Mouse (Mus musculus) midbrain, embryonic 14.5 days (tissue): Measurements from ENCODE around the gene Evi5. TPM values are rescaled to one million over a fixed set of nuclear protein-coding genes. Genes with fewer than 3 reads are reported as not detected.

ENCODE experiments used
- ATAC-seq: fragments of 200-750 bp; cut with Nextera tagmentation; 2 replicates; pipeline ENCODE4 v1.8.0; 2017; ENCODE audit warnings: moderate number of reproducible peaks, moderate library complexity; ENCODE audit not compliant: low FRiP score, low TSS enrichment
- DNase-seq: peaks from one replicate; pipeline ENCODE4 v3.0.0-alpha.2; 2015
- H3K27ac ChIP-seq: fragments of 300-500 bp; sonication (generic); replicated peaks from 2 replicates; pipeline ENCODE4 v1.5.1; 2014; ENCODE audit warnings: mild to moderate bottlenecking, low read depth, low read length, moderate library complexity
- H3K27me3 ChIP-seq: fragments of 300-500 bp; sonication (generic); 2 replicates; pipeline ENCODE4 v1.6.1; 2014; ENCODE audit warnings: low read length, control low read depth, mixed read lengths; ENCODE audit not compliant: control insufficient read depth, insufficient read depth
- H3K36me3 ChIP-seq: fragments of 300-500 bp; sonication (generic); 2 replicates; pipeline ENCODE4 v1.6.1; 2014; ENCODE audit warnings: low read length, control low read depth; ENCODE audit not compliant: control insufficient read depth, insufficient read depth
- H3K4me1 ChIP-seq: fragments of 300-500 bp; sonication (generic); 2 replicates; pipeline ENCODE4 v1.6.1; 2014; ENCODE audit warnings: mild to moderate bottlenecking, antibody characterized with exemption, low read length, control low read depth; ENCODE audit not compliant: control insufficient read depth, insufficient read depth
- H3K4me2 ChIP-seq: fragments of 300-500 bp; sonication (generic); 2 replicates; pipeline ENCODE4 v1.6.1; 2014; ENCODE audit warnings: mild to moderate bottlenecking, low read length, moderate library complexity
- H3K4me3 ChIP-seq: fragments of 300-500 bp; sonication (generic); replicated peaks from 2 replicates; pipeline ENCODE4 v1.5.1; 2014; ENCODE audit warnings: low read depth, low read length
- H3K9ac ChIP-seq: fragments of 300-500 bp; sonication (generic); replicated peaks from 2 replicates; pipeline ENCODE4 v1.6.1; 2014; ENCODE audit warnings: mild to moderate bottlenecking, low read length, moderate library complexity
- H3K9me3 ChIP-seq: fragments of 300-500 bp; sonication (generic); 2 replicates; pipeline ENCODE4 v1.6.1; 2016; ENCODE audit warnings: low read length, control low read depth, mixed read lengths; ENCODE audit not compliant: control insufficient read depth
- WGBS: fragments of 180-500 bp; shearing (Covaris S2); extraction: QIAGEN DNeasy Blood & Tissue Kit; methylation state at CpG from one replicate; pipeline ENCODE4 v1.1.7; 2014; 5-methylcytosine and 5-hydroxymethylcytosine counted together
- polyA plus RNA-seq: library from polyadenylated mRNA; unstranded; fragments of >200 nt; fragmentation: Nextera tagmentation; extraction: Ambion mirVana; gene quantifications from 2 replicates; pipeline ENCODE4 v1.2.1, GENCODE M21; 2014

Evi5 gene
- polyA plus RNA-seq, 1 experiment from 2014 or later, result 40.5 TPM

DNA sequence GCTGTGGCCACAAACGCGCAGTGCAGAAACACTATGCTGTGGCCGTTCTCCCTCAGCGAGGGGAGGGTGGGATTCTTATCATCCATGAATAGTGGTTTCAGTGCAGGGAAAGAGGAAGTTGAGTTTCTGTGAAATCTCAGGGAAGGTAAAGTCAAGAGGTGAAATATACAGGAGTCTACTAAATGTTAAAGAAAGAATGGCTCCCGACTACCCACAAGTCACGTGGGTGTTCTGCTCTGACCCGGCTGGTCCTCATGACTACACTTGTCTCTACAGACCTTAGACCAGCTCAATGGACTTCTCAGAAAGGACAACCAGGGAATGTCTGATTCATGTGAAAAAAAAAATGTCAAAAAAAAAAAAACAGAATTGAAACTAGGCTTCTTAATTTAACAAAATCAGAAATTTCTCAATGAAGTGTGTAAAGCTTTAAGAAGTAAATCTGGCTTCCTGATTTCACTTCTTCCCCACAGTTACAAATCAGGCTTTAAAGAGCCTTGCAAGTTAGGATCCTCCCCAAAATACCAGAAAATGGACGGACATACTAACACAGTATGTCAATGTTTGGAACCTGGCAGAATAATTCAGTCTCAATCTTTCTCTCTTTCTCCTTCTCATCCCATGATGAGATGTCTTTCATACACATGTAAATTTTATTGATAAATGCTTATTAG is 166.6 kb downstream of the Evi5 start:
- no peaks in the 10 kb centered on the region for H3K36me3 ChIP-seq
- no peak for DNase-seq
- no peak overlapping the region for H3K9ac ChIP-seq
- WGBS, result 89% methylated on average over 8 of the region's 8 CpGs
- H3K27ac ChIP-seq, result no peak overlapping the region
- H3K4me3 ChIP-seq, result no peak overlapping the region
- no peak overlapping the region for H3K4me2 ChIP-seq
- H3K27me3 ChIP-seq, result no peaks in the 10 kb centered on the region; the same call in 1 of the 2 replicates
- H3K9me3 ChIP-seq, result no peaks in the 10 kb centered on the region
- H3K4me1 ChIP-seq, result no peaks in the 10 kb centered on the region
- ATAC-seq, result no peak

GRCm38 (mm10) chr5:107706262-107706661 is 168.6 kb downstream of the Evi5 start:
- ATAC-seq, result no peak

DNA sequence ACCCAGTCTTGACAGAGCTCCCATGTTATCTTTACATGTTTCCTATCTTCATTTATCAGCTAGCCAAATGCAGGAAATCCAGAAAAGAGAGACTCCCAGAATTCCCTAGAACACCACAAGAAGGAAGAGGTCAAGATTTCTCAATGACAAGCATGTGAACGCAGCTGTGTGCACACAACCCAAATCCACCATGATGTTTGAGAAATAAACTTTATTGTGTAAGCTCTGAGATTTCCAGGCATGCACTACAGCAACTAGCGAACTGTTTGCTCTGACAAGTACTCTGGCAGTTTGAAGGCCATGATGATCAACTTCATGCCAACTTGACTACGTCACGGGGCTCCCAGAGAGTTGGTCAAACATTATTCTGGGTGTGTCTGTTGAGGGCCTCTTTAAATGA is 169.2 kb downstream of the Evi5 start:
- ATAC-seq, result no peak
- WGBS, result 91% methylated on average over 4 of the region's 4 CpGs

More at GRCm38 (mm10) chr5:107706262-107706661, 168.6 kb downstream of the Evi5 start:
- Histone ChIP-seq H3K27me3 (no peaks in the 10 kb centered on the region; the same call in 1 of the 2 replicates), H3K27ac (no peak overlapping the region), H3K4me2 (no peak overlapping the region), H3K36me3 (no peaks in the 10 kb centered on the region), H3K9me3 (no peaks in the 10 kb centered on the region), H3K4me1 (no peaks in the 10 kb centered on the region), H3K9ac (no peak overlapping the region), H3K4me3 (no peak overlapping the region)
- 80% methylated on average over 1 of the region's 1 CpGs for WGBS
- DNase-seq, result no peak

DNA sequence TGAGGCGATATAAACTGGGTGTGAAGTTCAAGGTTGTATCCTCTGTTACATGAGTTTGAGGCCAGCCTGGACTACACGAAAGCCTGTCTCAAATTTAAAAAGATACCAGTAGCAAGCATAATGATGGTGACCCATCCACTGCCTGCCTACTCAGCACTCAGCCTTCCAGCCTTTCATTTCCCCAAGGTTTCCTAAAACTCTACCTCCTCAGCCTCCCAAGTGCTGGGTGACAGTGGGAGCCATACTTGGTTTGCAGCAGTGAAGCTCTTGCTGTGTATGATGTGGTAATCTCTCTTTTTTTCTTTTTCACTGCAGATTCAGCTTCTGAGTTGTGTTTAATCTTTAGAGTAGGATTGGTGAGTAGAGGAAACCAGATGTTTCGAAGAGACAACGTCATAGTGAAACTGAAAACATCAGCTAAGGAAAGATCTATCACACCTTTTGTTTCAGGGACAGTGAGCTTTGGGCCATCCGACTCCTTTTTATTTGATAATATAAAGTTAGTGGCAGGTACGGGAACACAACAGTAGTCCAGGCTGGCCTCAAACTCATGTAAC is 171.6 kb downstream of the Evi5 start:
- Histone ChIP-seq H3K9ac (no peak overlapping the region), H3K4me3 (no peak overlapping the region), H3K4me2 (no peak overlapping the region), H3K27me3 (no peaks in the 10 kb centered on the region; the same call in 1 of the 2 replicates), H3K9me3 (no peaks in the 10 kb centered on the region), H3K36me3 (no peaks in the 10 kb centered on the region), H3K4me1 (no peaks in the 10 kb centered on the region), H3K27ac (no peak overlapping the region)
- WGBS, result 89% methylated on average over 6 of the region's 6 CpGs
- no peak for DNase-seq
- ATAC-seq, result no peak

More for the DNA sequence above, 169.2 kb downstream of the Evi5 start:
- Histone ChIP-seq H3K27ac (no peak overlapping the region), H3K9me3 (no peaks in the 10 kb centered on the region), H3K4me3 (no peak overlapping the region), H3K4me2 (no peak overlapping the region), H3K4me1 (no peaks in the 10 kb centered on the region), H3K27me3 (no peaks in the 10 kb centered on the region; the same call in 1 of the 2 replicates), H3K36me3 (no peaks in the 10 kb centered on the region), H3K9ac (no peak overlapping the region)
- DNase-seq, result no peak

DNA sequence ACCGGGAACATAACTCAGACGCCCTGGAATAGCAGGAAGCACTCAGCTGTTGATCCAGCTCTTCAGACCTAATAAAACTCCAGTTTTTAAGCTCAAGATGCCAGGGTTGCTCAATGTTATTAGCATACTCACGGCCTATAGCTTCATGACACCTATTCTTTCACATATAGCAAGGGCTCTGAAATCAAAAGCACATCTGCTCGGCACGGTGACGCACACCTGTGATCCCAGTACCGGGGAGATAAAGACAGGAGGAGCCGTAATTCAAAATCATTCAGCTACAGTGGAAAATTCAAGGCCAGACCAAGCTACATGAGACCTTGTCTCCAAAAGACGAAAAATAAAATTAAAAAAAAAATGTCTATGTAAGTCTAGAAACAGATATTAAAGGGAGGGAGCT is 173.2 kb downstream of the Evi5 start:
- Histone ChIP-seq H3K4me3 (no peak overlapping the region), H3K4me1 (no peaks in the 10 kb centered on the region), H3K27me3 (no peaks in the 10 kb centered on the region), H3K9me3 (no peaks in the 10 kb centered on the region), H3K4me2 (no peak overlapping the region), H3K27ac (no peak overlapping the region), H3K9ac (no peak overlapping the region), H3K36me3 (no peaks in the 10 kb centered on the region)
- ATAC-seq (no peak), DNase-seq (no peak)
- 84% methylated on average over 9 of the region's 9 CpGs for WGBS

DNA sequence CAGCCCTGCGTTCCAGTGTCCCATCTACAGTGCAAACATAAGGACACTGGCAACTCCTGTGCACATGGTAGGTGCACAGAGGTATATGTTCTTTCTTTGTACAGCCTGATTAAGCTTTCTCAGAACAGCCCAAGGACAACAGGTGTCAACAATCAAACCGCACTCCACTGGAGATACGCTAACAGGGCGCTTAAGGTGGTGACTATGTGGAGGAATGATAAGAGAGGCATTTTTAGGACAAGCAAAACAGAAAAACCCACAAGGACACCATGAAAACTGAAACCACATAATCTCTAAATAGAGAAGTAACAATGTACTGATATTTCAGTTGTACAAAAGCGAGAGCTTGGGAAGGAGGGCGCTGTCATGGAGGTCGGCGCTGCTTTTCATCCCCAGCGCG is 174.0 kb downstream of the Evi5 start:
- Histone ChIP-seq H3K4me2 (no peak overlapping the region), H3K4me1 (no peaks in the 10 kb centered on the region), H3K9me3 (no peaks in the 10 kb centered on the region), H3K27ac (no peak overlapping the region), H3K27me3 (no peaks in the 10 kb centered on the region), H3K9ac (no peak overlapping the region), H3K4me3 (no peak overlapping the region), H3K36me3 (no peaks in the 10 kb centered on the region)
- WGBS, result 94% methylated on average over 10 of the region's 10 CpGs
- ATAC-seq (no peak), DNase-seq (no peak)

DNA sequence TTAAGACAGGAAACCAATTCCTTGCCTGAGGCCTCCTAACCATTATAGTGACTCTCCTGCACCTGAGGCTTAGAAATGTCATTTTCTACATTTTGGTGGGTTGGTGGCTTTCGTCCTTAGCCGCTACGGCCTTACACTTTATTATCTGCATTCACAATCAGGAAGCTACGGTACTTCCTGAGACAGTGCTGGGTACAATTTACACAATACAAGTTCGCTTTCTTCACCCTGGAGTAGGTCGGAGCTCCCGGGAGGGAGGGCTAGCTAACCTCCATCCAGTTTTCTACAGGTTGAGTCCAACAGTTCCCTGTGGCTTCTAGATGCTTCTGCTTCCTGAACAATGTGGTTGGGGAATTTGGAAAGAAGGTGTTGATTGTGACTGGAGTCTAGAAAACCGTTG is 176.0 kb downstream of the Evi5 start:
- H3K9ac ChIP-seq, result no peak overlapping the region
- no peaks in the 10 kb centered on the region for H3K4me1 ChIP-seq
- DNase-seq (no peak), ATAC-seq (no peak)
- no peaks in the 10 kb centered on the region for H3K27me3 ChIP-seq
- H3K4me3 ChIP-seq, result no peak overlapping the region
- 88% methylated on average over 8 of the region's 8 CpGs for WGBS
- no peaks in the 10 kb centered on the region for H3K36me3 ChIP-seq
- no peaks in the 10 kb centered on the region for H3K9me3 ChIP-seq
- no peak overlapping the region for H3K27ac ChIP-seq
- no peak overlapping the region for H3K4me2 ChIP-seq

DNA sequence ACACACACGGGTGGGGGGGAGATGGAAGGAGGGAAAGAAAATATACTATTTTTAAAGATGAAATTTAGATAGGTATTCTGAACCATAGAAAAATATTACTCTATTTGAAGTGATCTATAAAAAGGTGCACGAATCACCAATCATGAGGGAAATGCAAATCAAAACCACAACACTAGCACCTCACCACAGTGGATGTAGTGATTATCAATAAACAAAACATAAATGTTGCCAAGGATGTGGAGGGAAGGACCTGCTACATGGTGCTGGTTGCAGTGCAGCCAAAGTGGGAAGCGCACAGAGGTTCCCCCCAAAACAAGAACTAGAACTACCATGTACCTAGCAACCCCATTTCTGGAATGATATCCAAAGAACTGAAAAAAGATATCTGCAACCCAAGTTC is 179.9 kb downstream of the Evi5 start:
- Histone ChIP-seq H3K9ac (no peak overlapping the region), H3K9me3 (no peaks in the 10 kb centered on the region), H3K27ac (no peak overlapping the region), H3K36me3 (no peaks in the 10 kb centered on the region), H3K4me1 (no peaks in the 10 kb centered on the region), H3K27me3 (no peaks in the 10 kb centered on the region), H3K4me2 (no peak overlapping the region), H3K4me3 (no peak overlapping the region)
- ATAC-seq, result no peak
- no peak for DNase-seq
- WGBS, result 79% methylated on average over 3 of the region's 3 CpGs
